Mouse (Mus musculus) embryo, embryonic 9.5 days (tissue): ENCODE results near the gene Trim2.
A peak's percentile ranks its signal among the peaks of the same experiment; 100 is the strongest.

Experiments
- DNase-seq: peaks from one replicate; pipeline ENCODE4 v3.0.0-alpha.2; 2017; ENCODE audit errors: extremely low spot score

Gene Trim2

GRCm38 (mm10) chr3:84257989-84258517, 48.6 kb downstream of the Trim2 start:
- no peak for DNase-seq

GRCm38 (mm10) chr3:84254520-84254878, 52.2 kb downstream of the Trim2 start:
- no peak for DNase-seq

GRCm38 (mm10) chr3:84253655-84254519, 52.8 kb downstream of the Trim2 start:
- no peak for DNase-seq

GRCm38 (mm10) chr3:84252776-84253654, 53.7 kb downstream of the Trim2 start:
- no peak for DNase-seq

- no peak for DNase-seq
These were observed 55.0 kb downstream of the Trim2 start for GRCm38 (mm10) chr3:84251721-84252120.

GRCm38 (mm10) chr3:84250275-84250674, 56.4 kb downstream of the Trim2 start:
- DNase-seq: no peak

- no peak for DNase-seq
These were observed 58.9 kb downstream of the Trim2 start for GRCm38 (mm10) chr3:84247789-84248188.

GRCm38 (mm10) chr3:84246421-84246861, 60.2 kb downstream of the Trim2 start:
- DNase-seq: no peak

- DNase-seq: no peak
These were observed 63.6 kb downstream of the Trim2 start for GRCm38 (mm10) chr3:84243116-84243515.

GRCm38 (mm10) chr3:84242497-84242896, 64.2 kb downstream of the Trim2 start:
- no peak for DNase-seq

- DNase-seq: no peak
These were observed 65.6 kb downstream of the Trim2 start for GRCm38 (mm10) chr3:84241098-84241497.

GRCm38 (mm10) chr3:84235420-84236304, 71.0 kb downstream of the Trim2 start:
- peak; percentile 40 for DNase-seq

- no peak for DNase-seq
These were observed 72.1 kb downstream of the Trim2 start for GRCm38 (mm10) chr3:84234562-84234961.

- no peak for DNase-seq
These were observed 72.8 kb downstream of the Trim2 start for GRCm38 (mm10) chr3:84233663-84234415.

GRCm38 (mm10) chr3:84232312-84232711, 74.4 kb downstream of the Trim2 start:
- DNase-seq: no peak

GRCm38 (mm10) chr3:84230988-84231387, 75.7 kb downstream of the Trim2 start:
- DNase-seq: peak; percentile 41

GRCm38 (mm10) chr3:84228911-84229310, 77.8 kb downstream of the Trim2 start:
- DNase-seq: no peak

GRCm38 (mm10) chr3:84228203-84228870, 78.3 kb downstream of the Trim2 start:
- DNase-seq: peak; percentile 90

GRCm38 (mm10) chr3:84227628-84228027, 79.0 kb downstream of the Trim2 start:
- no peak for DNase-seq

- no peak for DNase-seq
These were observed 81.7 kb downstream of the Trim2 start for GRCm38 (mm10) chr3:84224982-84225381.
